Mouse (Mus musculus) 3T3-L1 (cell line): ENCODE results near the gene Tdrd7.

Source experiments
- DNase-seq: peaks from one replicate; pipeline ENCODE4 v3.0.0-alpha.2; 2015; ENCODE audit warnings: low read depth, low spot score

Tdrd7 gene

GRCm38 (mm10) chr4:46041761-46042504 lies 76.8 kb downstream of the Tdrd7 start:
- DNase-seq, result no peak

- DNase-seq, result no peak
These were observed 77.3 kb downstream of the Tdrd7 start for GRCm38 (mm10) chr4:46042505-46042850.

GRCm38 (mm10) chr4:46043361-46043760 lies 78.2 kb downstream of the Tdrd7 start:
- no peak for DNase-seq

- no peak for DNase-seq
These were observed 82.8 kb downstream of the Tdrd7 start for GRCm38 (mm10) chr4:46047971-46048370.

GRCm38 (mm10) chr4:46048418-46048817 lies 83.3 kb downstream of the Tdrd7 start:
- DNase-seq, result no peak

GRCm38 (mm10) chr4:46053323-46054107 lies 88.4 kb downstream of the Tdrd7 start:
- no peak for DNase-seq

- DNase-seq, result no peak
These were observed 91.0 kb downstream of the Tdrd7 start for GRCm38 (mm10) chr4:46056163-46056562.

- no peak for DNase-seq
These were observed 96.3 kb downstream of the Tdrd7 start for GRCm38 (mm10) chr4:46061259-46061962.

GRCm38 (mm10) chr4:46063841-46064240 lies 98.7 kb downstream of the Tdrd7 start:
- no peak for DNase-seq

- DNase-seq, result peak; percentile 84
These were observed 99.1 kb downstream of the Tdrd7 start for GRCm38 (mm10) chr4:46064263-46064662.

- DNase-seq, result no peak
These were observed 99.8 kb downstream of the Tdrd7 start for GRCm38 (mm10) chr4:46064961-46065360.

GRCm38 (mm10) chr4:46065695-46066340 lies 100.7 kb downstream of the Tdrd7 start:
- no peak for DNase-seq

GRCm38 (mm10) chr4:46068060-46068459 lies 102.9 kb downstream of the Tdrd7 start:
- DNase-seq, result no peak

GRCm38 (mm10) chr4:46068573-46068972 lies 103.4 kb downstream of the Tdrd7 start:
- no peak for DNase-seq

- DNase-seq, result no peak
These were observed 104.8 kb downstream of the Tdrd7 start for GRCm38 (mm10) chr4:46069851-46070482.

- no peak for DNase-seq
These were observed 107.5 kb downstream of the Tdrd7 start for GRCm38 (mm10) chr4:46072631-46073030.

- DNase-seq, result peak; percentile 80
These were observed 108.6 kb downstream of the Tdrd7 start for GRCm38 (mm10) chr4:46073736-46074135.

- DNase-seq, result no peak
These were observed 110.5 kb downstream of the Tdrd7 start for GRCm38 (mm10) chr4:46075664-46076063.

- DNase-seq, result no peak
These were observed 111.8 kb downstream of the Tdrd7 start for GRCm38 (mm10) chr4:46076892-46077291.

- DNase-seq, result peak; percentile 74
These were observed 115.1 kb downstream of the Tdrd7 start for GRCm38 (mm10) chr4:46080261-46080660.

- no peak for DNase-seq
These were observed 117.4 kb downstream of the Tdrd7 start for GRCm38 (mm10) chr4:46082555-46082954.
